Mouse (Mus musculus) heart, embryonic 16.5 days (tissue): ENCODE results near the gene Hid1. TPM values are rescaled to one million over a fixed set of nuclear protein-coding genes. Genes with fewer than 3 reads are reported as not detected.

Experiments used
- ATAC-seq: fragments of 200-750 bp; cut with Nextera tagmentation; replicated peaks from 2 replicates; pipeline ENCODE4 v1.8.0; 2017; ENCODE audit warnings: moderate number of reproducible peaks; ENCODE audit not compliant: insufficient read depth, low FRiP score; ENCODE audit errors: extremely low read depth
- H3K27ac ChIP-seq: fragments of 300-500 bp; sonication (generic); 2 replicates; pipeline ENCODE4 v1.5.1; 2014; ENCODE audit warnings: mild to moderate bottlenecking, low read length, control low read depth, moderate library complexity
- H3K27me3 ChIP-seq: fragments of 300-500 bp; sonication (generic); 2 replicates; pipeline ENCODE4 v1.6.1; 2014; ENCODE audit warnings: low read length, mixed read lengths; ENCODE audit not compliant: control insufficient read depth, insufficient read depth
- H3K36me3 ChIP-seq: fragments of 300-500 bp; sonication (generic); 2 replicates; pipeline ENCODE4 v1.6.1; 2014; ENCODE audit not compliant: control insufficient read depth, insufficient read depth
- H3K4me1 ChIP-seq: fragments of 300-500 bp; sonication (generic); 2 replicates; pipeline ENCODE4 v1.6.1; 2014; ENCODE audit warnings: low read length, mixed read lengths; ENCODE audit not compliant: control insufficient read depth, insufficient read depth
- H3K4me2 ChIP-seq: fragments of 300-500 bp; sonication (generic); 2 replicates; pipeline ENCODE4 v1.6.1; 2014; ENCODE audit warnings: low read depth, mild to moderate bottlenecking, control low read depth, low read length
- H3K4me3 ChIP-seq: fragments of 300-500 bp; sonication (generic); 2 replicates; pipeline ENCODE4 v1.5.1; 2014; ENCODE audit warnings: mild to moderate bottlenecking, control low read depth, low read length
- H3K9ac ChIP-seq: fragments of 300-500 bp; sonication (generic); 2 replicates; pipeline ENCODE4 v1.6.1; 2014; ENCODE audit warnings: low read length, control low read depth
- H3K9me3 ChIP-seq: fragments of 300-500 bp; sonication (generic); replicated peaks from 2 replicates; pipeline ENCODE4 v1.6.1; 2016; ENCODE audit warnings: low read length; ENCODE audit not compliant: control insufficient read depth
- WGBS: fragments of 180-500 bp; shearing (Covaris S2); extraction: QIAGEN DNeasy Blood & Tissue Kit; methylation state at CpG from one replicate; pipeline ENCODE4 v1.1.7; 2014; 5-methylcytosine and 5-hydroxymethylcytosine counted together
- polyA plus RNA-seq: library from polyadenylated mRNA; unstranded; fragments of >200 nt; fragmentation: Nextera tagmentation; extraction: Ambion mirVana; gene quantifications from 2 replicates; pipeline ENCODE4 v1.2.1, GENCODE M21; 2015

Hid1 gene
- polyA plus RNA-seq, 1 experiment from 2014 or later: 8.5 TPM

GRCm38 (mm10) chr11:115318245-115319027, 49.1 kb downstream of the Hid1 start:
- peaks cover 96% of the 10 kb centered on the region for H3K27me3 ChIP-seq
- H3K4me3 ChIP-seq: no peak overlapping the region
- no peak overlapping the region for H3K27ac ChIP-seq
- no peak overlapping the region for H3K9ac ChIP-seq
- WGBS: 7% methylated on average over 63 of the region's 63 CpGs
- H3K4me2 ChIP-seq: no peak overlapping the region
- peaks cover 3% of the 10 kb centered on the region; the same call in 1 of the 2 replicates for H3K4me1 ChIP-seq
- H3K9me3 ChIP-seq: no peaks in the 10 kb centered on the region
- no peaks in the 10 kb centered on the region for H3K36me3 ChIP-seq
- ATAC-seq: no peak

GRCm38 (mm10) chr11:115317204-115317603, 50.4 kb downstream of the Hid1 start:
- no peak overlapping the region for H3K27ac ChIP-seq
- H3K27me3 ChIP-seq: peaks cover 89% of the 10 kb centered on the region
- no peak overlapping the region for H3K4me3 ChIP-seq
- no peak for ATAC-seq
- no peaks in the 10 kb centered on the region for H3K9me3 ChIP-seq
- no peak overlapping the region for H3K4me2 ChIP-seq
- H3K4me1 ChIP-seq: peaks cover 3% of the 10 kb centered on the region; the same call in 1 of the 2 replicates
- WGBS: 65% methylated on average over 7 of the region's 7 CpGs
- H3K9ac ChIP-seq: no peak overlapping the region
- H3K36me3 ChIP-seq: no peaks in the 10 kb centered on the region

- Histone ChIP-seq H3K9me3 (no peaks in the 10 kb centered on the region), H3K27ac (no peak overlapping the region), H3K4me3 (no peak overlapping the region), H3K9ac (no peak overlapping the region), H3K4me2 (no peak overlapping the region), H3K27me3 (peaks cover 60% of the 10 kb centered on the region), H3K36me3 (no peaks in the 10 kb centered on the region), H3K4me1 (no peaks in the 10 kb centered on the region; the same call in 1 of the 2 replicates)
- ATAC-seq: no peak
- WGBS: 40% methylated on average over 2 of the region's 2 CpGs
Observed at GRCm38 (mm10) chr11:115314249-115314648, 53.3 kb downstream of the Hid1 start.

GRCm38 (mm10) chr11:115308781-115309180, 58.8 kb downstream of the Hid1 start:
- H3K36me3 ChIP-seq: no peaks in the 10 kb centered on the region
- WGBS: 82% methylated on average over 1 of the region's 1 CpGs
- H3K4me2 ChIP-seq: no peak overlapping the region
- H3K4me1 ChIP-seq: peaks cover 7% of the 10 kb centered on the region
- H3K9ac ChIP-seq: no peak overlapping the region
- no peaks in the 10 kb centered on the region for H3K9me3 ChIP-seq
- ATAC-seq: no peak
- H3K27me3 ChIP-seq: peaks cover 6% of the 10 kb centered on the region; the same call in 1 of the 2 replicates
- H3K4me3 ChIP-seq: no peak overlapping the region
- no peak overlapping the region for H3K27ac ChIP-seq

GRCm38 (mm10) chr11:115306863-115307262, 60.7 kb downstream of the Hid1 start, which contains the start of gene Otop2:
Otop2 (plus strand) TSS chr11:115307163.
- H3K36me3 ChIP-seq: no peaks in the 10 kb centered on the region
- no peaks in the 10 kb centered on the region for H3K27me3 ChIP-seq
- no peak for ATAC-seq
- no peak within 1 kb of the TSS for H3K4me3 ChIP-seq
- H3K4me1 ChIP-seq: peaks cover 7% of the 10 kb centered on the region
- H3K27ac ChIP-seq: no peak within 1 kb of the TSS
- no peak within 1 kb of the TSS for H3K4me2 ChIP-seq
- 48% methylated on average over 8 of the region's 8 CpGs for WGBS
- H3K9me3 ChIP-seq: no peaks in the 10 kb centered on the region
- no peak within 1 kb of the TSS for H3K9ac ChIP-seq

- Histone ChIP-seq H3K4me2 (no peak overlapping the region), H3K4me1 (no peaks in the 10 kb centered on the region), H3K4me3 (no peak overlapping the region), H3K27me3 (peaks cover 2% of the 10 kb centered on the region; the same call in 1 of the 2 replicates), H3K9ac (no peak overlapping the region), H3K9me3 (peaks cover 3% of the 10 kb centered on the region; the same call in 1 of the 2 replicates), H3K27ac (no peak overlapping the region), H3K36me3 (no peaks in the 10 kb centered on the region)
- 49% methylated on average over 8 of the region's 8 CpGs for WGBS
- no peak for ATAC-seq
Observed at GRCm38 (mm10) chr11:115303167-115303566, 64.4 kb downstream of the Hid1 start.

GRCm38 (mm10) chr11:115301351-115301750, 66.2 kb downstream of the Hid1 start:
- Histone ChIP-seq H3K4me3 (no peak overlapping the region), H3K4me2 (no peak overlapping the region), H3K27ac (no peak overlapping the region), H3K9ac (no peak overlapping the region), H3K4me1 (peaks cover 6% of the 10 kb centered on the region), H3K9me3 (peaks cover 3% of the 10 kb centered on the region; the same call in 1 of the 2 replicates), H3K36me3 (no peaks in the 10 kb centered on the region), H3K27me3 (peaks cover 13% of the 10 kb centered on the region)
- ATAC-seq: no peak
- WGBS: 76% methylated on average over 2 of the region's 2 CpGs

- H3K4me2 ChIP-seq: no peak overlapping the region
- WGBS: 81% methylated on average over 4 of the region's 4 CpGs
- H3K27ac ChIP-seq: no peak overlapping the region
- ATAC-seq: no peak
- H3K4me3 ChIP-seq: no peak overlapping the region
- peaks cover 6% of the 10 kb centered on the region for H3K4me1 ChIP-seq
- peaks cover 13% of the 10 kb centered on the region for H3K27me3 ChIP-seq
- no peaks in the 10 kb centered on the region for H3K36me3 ChIP-seq
- peaks cover 3% of the 10 kb centered on the region; the same call in 1 of the 2 replicates for H3K9me3 ChIP-seq
- H3K9ac ChIP-seq: no peak overlapping the region
Observed at GRCm38 (mm10) chr11:115300745-115301144, 66.8 kb downstream of the Hid1 start.

- WGBS: 70% methylated on average over 8 of the region's 8 CpGs
Observed at GRCm38 (mm10) chr11:115298160-115298559, 69.4 kb downstream of the Hid1 start.

More at GRCm38 (mm10) chr11:115298160-115298559, 69.4 kb downstream of the Hid1 start:
- Histone ChIP-seq H3K4me1 (peaks cover 6% of the 10 kb centered on the region), H3K27me3 (peaks cover 13% of the 10 kb centered on the region), H3K27ac (no peak overlapping the region), H3K36me3 (no peaks in the 10 kb centered on the region), H3K4me2 (no peak overlapping the region), H3K4me3 (no peak overlapping the region), H3K9me3 (peaks cover 3% of the 10 kb centered on the region; the same call in 1 of the 2 replicates), H3K9ac (no peak overlapping the region)
- ATAC-seq: no peak
